Comparison of ENCODE assay signal across 9 mouse cellular contexts in the genomic region with DNA sequence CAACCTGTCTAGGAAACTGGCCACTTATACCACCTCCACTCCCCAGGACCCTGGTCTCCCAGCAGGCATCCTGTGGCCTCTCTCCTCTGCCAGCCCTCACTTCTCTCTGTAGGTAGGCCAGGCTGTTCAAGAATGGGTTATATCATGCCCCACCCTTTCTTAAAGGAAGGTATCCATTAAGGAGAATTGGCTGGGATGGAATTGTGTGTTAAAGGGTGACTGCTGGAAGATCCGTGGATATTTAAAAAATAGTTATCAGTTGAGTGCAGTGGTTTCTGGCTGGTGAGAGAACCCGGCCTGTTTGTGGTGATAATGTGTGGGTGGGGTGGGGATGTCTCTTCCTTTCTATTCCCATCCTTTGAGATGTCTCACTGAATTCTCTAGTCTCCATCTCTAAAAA. TPM values are rescaled to one million over a fixed set of nuclear protein-coding genes. Genes with fewer than 3 reads are reported as not detected.
DNase-seq lines count a peak whose midpoint lies in the region; ATAC-seq lines count a peak whose summit lies in the region.
"Had no signal": no experiment of that assay in that cellular context is flagged by ENCODE, and none has a peak within 500 bp of the region (broad histone marks: within the 10 kb centered on the region; RNA-seq: fewer than 3 reads in every experiment).

No protein-coding gene starts in this region.

- H3K4me3 ChIP-seq in forebrain, embryonic 15.5 days = peak overlapping the region; percentile 90; the same call in 1 of the 2 replicates
- H3K4me3 ChIP-seq in forebrain, embryonic 11.5 days (ENCODE audit: low read depth, low read length) = no peak overlapping the region
- H3K4me3 ChIP-seq in midbrain, embryonic 13.5 days (replicated peaks) = no peak overlapping the region
- no peak overlapping the region for H3K4me3 ChIP-seq in midbrain, embryonic 11.5 days (ENCODE audit: low read depth, low read length)
- peak overlapping the region; percentile 78; the same call in 1 of the 2 replicates for H3K4me3 ChIP-seq in intestine, embryonic 16.5 days (ENCODE audit: low read length)
- 0 out of 2 replicates have a peak overlapping the region, but pooled peaks have one; percentile 64 for H3K4me3 ChIP-seq in stomach, embryonic 14.5 days (ENCODE audit: low read depth, low read length)

- no peaks in the 10 kb centered on the region for H3K27me3 ChIP-seq in forebrain, embryonic 15.5 days
- no peaks in the 10 kb centered on the region for H3K27me3 ChIP-seq in forebrain, embryonic 11.5 days (ENCODE audit: control insufficient read depth, insufficient read depth, low read length)
- H3K27me3 ChIP-seq in midbrain, embryonic 13.5 days = no peaks in the 10 kb centered on the region
- H3K27me3 ChIP-seq in midbrain, embryonic 11.5 days (ENCODE audit: control insufficient read depth, insufficient read depth, low read length) = no peaks in the 10 kb centered on the region
- H3K27me3 ChIP-seq in intestine, embryonic 16.5 days (replicated peaks; ENCODE audit: control insufficient read depth, insufficient read depth, low read length) = no peaks in the 10 kb centered on the region
- no peaks in the 10 kb centered on the region for H3K27me3 ChIP-seq in stomach, embryonic 14.5 days (ENCODE audit: control insufficient read depth, insufficient read depth, low read length)

- H3K4me1 ChIP-seq in forebrain, embryonic 15.5 days = peaks cover 30% of the 10 kb centered on the region
- no peaks in the 10 kb centered on the region for H3K4me1 ChIP-seq in forebrain, embryonic 11.5 days (replicated peaks; ENCODE audit: control insufficient read depth, insufficient read depth, low read length)
- H3K4me1 ChIP-seq in midbrain, embryonic 13.5 days (replicated peaks) = peaks cover 29% of the 10 kb centered on the region
- H3K4me1 ChIP-seq in midbrain, embryonic 11.5 days (ENCODE audit: control insufficient read depth, insufficient read depth, low read length) = peaks cover 15% of the 10 kb centered on the region
- peaks cover 24% of the 10 kb centered on the region for H3K4me1 ChIP-seq in intestine, embryonic 16.5 days (ENCODE audit: control insufficient read depth, insufficient read depth, low read length)
- peaks cover 21% of the 10 kb centered on the region for H3K4me1 ChIP-seq in stomach, embryonic 14.5 days (ENCODE audit: control insufficient read depth, insufficient read depth, low read length)

- no peaks in the 10 kb centered on the region for H3K9me3 ChIP-seq in forebrain, embryonic 15.5 days
- H3K9me3 ChIP-seq in forebrain, embryonic 11.5 days (ENCODE audit: control insufficient read depth, low read length) = no peaks in the 10 kb centered on the region
- no peaks in the 10 kb centered on the region for H3K9me3 ChIP-seq in midbrain, embryonic 13.5 days
- no peaks in the 10 kb centered on the region for H3K9me3 ChIP-seq in midbrain, embryonic 11.5 days (ENCODE audit: control insufficient read depth, low read length)
- no peaks in the 10 kb centered on the region for H3K9me3 ChIP-seq in intestine, embryonic 16.5 days (ENCODE audit: control insufficient read depth, low read length)
- no peaks in the 10 kb centered on the region for H3K9me3 ChIP-seq in stomach, embryonic 14.5 days (ENCODE audit: control insufficient read depth, low read depth, low read length)

- WGBS in forebrain, embryonic 15.5 days = 68% methylated on average over 2 of the region's 2 CpGs
- 65% methylated on average over 2 of the region's 2 CpGs for WGBS in forebrain, embryonic 11.5 days
- 78% methylated on average over 2 of the region's 2 CpGs for WGBS in midbrain, embryonic 13.5 days
- WGBS in midbrain, embryonic 11.5 days = 69% methylated on average over 2 of the region's 2 CpGs
- WGBS in intestine, embryonic 16.5 days = 56% methylated on average over 2 of the region's 2 CpGs
- WGBS in stomach, embryonic 14.5 days = 68% methylated on average over 2 of the region's 2 CpGs

- H3K27ac ChIP-seq in forebrain, embryonic 15.5 days (replicated peaks) = no peak overlapping the region
- no peak overlapping the region for H3K27ac ChIP-seq in forebrain, embryonic 11.5 days (ENCODE audit: low read depth, low read length)
- H3K27ac ChIP-seq in midbrain, embryonic 13.5 days = no peak overlapping the region
- H3K27ac ChIP-seq in midbrain, embryonic 11.5 days (ENCODE audit: low read depth, low read length) = no peak overlapping the region
- H3K27ac ChIP-seq in intestine, embryonic 16.5 days (ENCODE audit: low read length) = peak overlapping the region; percentile 94; the same call in 1 of the 2 replicates
- peak overlapping the region; percentile 73; the same call in 1 of the 2 replicates for H3K27ac ChIP-seq in stomach, embryonic 14.5 days (ENCODE audit: low read length)

- H3K9ac ChIP-seq in forebrain, embryonic 15.5 days (replicated peaks) = no peak overlapping the region
- H3K9ac ChIP-seq in forebrain, embryonic 11.5 days (ENCODE audit: low read length) = no peak overlapping the region
- no peak overlapping the region for H3K9ac ChIP-seq in midbrain, embryonic 13.5 days (replicated peaks)
- no peak overlapping the region for H3K9ac ChIP-seq in midbrain, embryonic 11.5 days (ENCODE audit: low read length)
- no peak overlapping the region for H3K9ac ChIP-seq in intestine, embryonic 16.5 days (ENCODE audit: low read depth, low read length)
- H3K9ac ChIP-seq in stomach, embryonic 14.5 days (replicated peaks; ENCODE audit: low read depth, low read length) = no peak overlapping the region

- no peak overlapping the region for H3K4me2 ChIP-seq in forebrain, embryonic 15.5 days (replicated peaks)
- no peak overlapping the region for H3K4me2 ChIP-seq in forebrain, embryonic 11.5 days (ENCODE audit: low read depth, low read length, severe bottlenecking)
- H3K4me2 ChIP-seq in midbrain, embryonic 13.5 days (replicated peaks) = 0 out of 2 replicates have a peak overlapping the region, but pooled peaks have one; percentile 66
- H3K4me2 ChIP-seq in midbrain, embryonic 11.5 days = no peak overlapping the region
- H3K4me2 ChIP-seq in intestine, embryonic 16.5 days (ENCODE audit: low read depth, low read length) = peak overlapping the region; percentile 76; the same call in 1 of the 2 replicates
- H3K4me2 ChIP-seq in stomach, embryonic 14.5 days (replicated peaks; ENCODE audit: low read depth, low read length) = peak overlapping the region; percentile 54; the same call in 1 of the 2 replicates

- ATAC-seq in forebrain, embryonic 15.5 days (replicated peaks) = no peak
- ATAC-seq in forebrain, embryonic 11.5 days (replicated peaks; ENCODE audit: low FRiP score) = no peak
- ATAC-seq in midbrain, embryonic 13.5 days = no peak
- ATAC-seq in midbrain, embryonic 11.5 days (ENCODE audit: low FRiP score) = no peak
- no peak for ATAC-seq in intestine, embryonic 16.5 days
- no peak for ATAC-seq in stomach, embryonic 14.5 days (ENCODE audit: insufficient number of reproducible peaks, insufficient read depth, low FRiP score, low read depth)

- H3K36me3 ChIP-seq in forebrain, embryonic 15.5 days = peaks cover 5% of the 10 kb centered on the region; the same call in 1 of the 2 replicates
- no peaks in the 10 kb centered on the region for H3K36me3 ChIP-seq in forebrain, embryonic 11.5 days (ENCODE audit: control insufficient read depth, insufficient read depth, low read length)
- H3K36me3 ChIP-seq in midbrain, embryonic 13.5 days = peaks cover 7% of the 10 kb centered on the region
- H3K36me3 ChIP-seq in midbrain, embryonic 11.5 days (ENCODE audit: control insufficient read depth, insufficient read depth, low read length) = no peaks in the 10 kb centered on the region; the same call in 1 of the 2 replicates
- H3K36me3 ChIP-seq in intestine, embryonic 16.5 days (ENCODE audit: control insufficient read depth, insufficient read depth, low read length) = 0 out of 2 replicates have a peak, but pooled peaks cover 3% of the 10 kb centered on the region
- H3K36me3 ChIP-seq in stomach, embryonic 14.5 days (ENCODE audit: control insufficient read depth, insufficient read depth, low read length) = peaks cover 5% of the 10 kb centered on the region

- DNase-seq in forebrain, embryonic 11.5 days (ENCODE audit: low spot score) = no peak
- no peak for DNase-seq in midbrain, embryonic 11.5 days (ENCODE audit: low spot score, missing footprints)
- no peak for DNase-seq in urinary bladder, postnatal 25 days (ENCODE audit: low spot score)
- no peak for DNase-seq in layer of hippocampus, adult 8-10 months (ENCODE audit: low spot score in 2 of 2)
- DNase-seq: adrenal gland, postnatal 14 days had no signal

RNA-seq across cellular contexts. Expression of gene Gtpbp2, which starts 1.6 kb away (rescaled TPM):
- 41.4 and 45.4 TPM in 2 replicates for polyA plus RNA-seq in forebrain, embryonic 15.5 days (2015; fragmentation: Nextera tagmentation; extraction: Ambion mirVana)
- polyA plus RNA-seq in forebrain, embryonic 11.5 days (2014; fragmentation: Nextera tagmentation; extraction: Ambion mirVana) = 28.7 and 32.6 TPM in 2 replicates
- 38.7 and 40.8 TPM in 2 replicates for polyA plus RNA-seq in midbrain, embryonic 13.5 days (2015; fragmentation: Nextera tagmentation; extraction: Ambion mirVana)
- 16.8 and 19.2 TPM in 2 replicates for polyA plus RNA-seq in midbrain, embryonic 11.5 days (2014; fragmentation: Nextera tagmentation; extraction: Ambion mirVana)
- polyA plus RNA-seq in intestine, embryonic 16.5 days (2015; fragmentation: Nextera tagmentation; extraction: Ambion mirVana) = 25.3 and 29.2 TPM in 2 replicates
- 33.0 and 36.3 TPM in 2 replicates for polyA plus RNA-seq in stomach, embryonic 14.5 days (2014; fragmentation: Nextera tagmentation; extraction: Ambion mirVana)
- total RNA-seq in layer of hippocampus, adult 8-10 months (2022) = 100 to 1,000 TPM; 114 to 165 (median 136) TPM

RNA-seq across cellular contexts. Expression of gene Mad2l1bp, which starts 5.9 kb away (rescaled TPM):
- 27.0 and 28.9 TPM in 2 replicates for polyA plus RNA-seq in forebrain, embryonic 15.5 days (2015; fragmentation: Nextera tagmentation; extraction: Ambion mirVana)
- 33.7 and 35.4 TPM in 2 replicates for polyA plus RNA-seq in forebrain, embryonic 11.5 days (2014; fragmentation: Nextera tagmentation; extraction: Ambion mirVana)
- polyA plus RNA-seq in midbrain, embryonic 13.5 days (2015; fragmentation: Nextera tagmentation; extraction: Ambion mirVana) = 24.3 and 29.6 TPM in 2 replicates
- polyA plus RNA-seq in midbrain, embryonic 11.5 days (2014; fragmentation: Nextera tagmentation; extraction: Ambion mirVana) = 32.8 and 33.3 TPM in 2 replicates
- 35.4 and 37.1 TPM in 2 replicates for polyA plus RNA-seq in intestine, embryonic 16.5 days (2015; fragmentation: Nextera tagmentation; extraction: Ambion mirVana)
- 32.2 and 35.3 TPM in 2 replicates for polyA plus RNA-seq in stomach, embryonic 14.5 days (2014; fragmentation: Nextera tagmentation; extraction: Ambion mirVana)
- 10 to 100 TPM in 3 of 4 experiments, 1 to 10 TPM in 1; 10.0 to 12.4 (median 10.3) TPM for total RNA-seq in layer of hippocampus, adult 8-10 months (2022)

RNA-seq across cellular contexts. Expression of gene Rsph9, which starts 15.2 kb away (rescaled TPM):
- polyA plus RNA-seq in forebrain, embryonic 15.5 days (2015; fragmentation: Nextera tagmentation; extraction: Ambion mirVana) = 37.2 and 45.7 TPM in 2 replicates
- polyA plus RNA-seq in forebrain, embryonic 11.5 days (2014; fragmentation: Nextera tagmentation; extraction: Ambion mirVana) = 14.1 and 15.6 TPM in 2 replicates
- polyA plus RNA-seq in midbrain, embryonic 13.5 days (2015; fragmentation: Nextera tagmentation; extraction: Ambion mirVana) = 25.5 and 26.9 TPM in 2 replicates
- polyA plus RNA-seq in midbrain, embryonic 11.5 days (2014; fragmentation: Nextera tagmentation; extraction: Ambion mirVana) = 17.5 and 18.5 TPM in 2 replicates
- polyA plus RNA-seq in intestine, embryonic 16.5 days (2015; fragmentation: Nextera tagmentation; extraction: Ambion mirVana) = 6.4 and 8.8 TPM in 2 replicates
- 13.1 and 15.8 TPM in 2 replicates for polyA plus RNA-seq in stomach, embryonic 14.5 days (2014; fragmentation: Nextera tagmentation; extraction: Ambion mirVana)
- total RNA-seq in layer of hippocampus, adult 8-10 months (2022) = 10 to 100 TPM; 24.8 to 32.8 (median 28.2) TPM

RNA-seq across cellular contexts. Expression of gene Polh, which starts 43.2 kb away (rescaled TPM):
- polyA plus RNA-seq in forebrain, embryonic 15.5 days (2015; fragmentation: Nextera tagmentation; extraction: Ambion mirVana) = 8.5 and 9.9 TPM in 2 replicates
- 14.0 and 14.3 TPM in 2 replicates for polyA plus RNA-seq in forebrain, embryonic 11.5 days (2014; fragmentation: Nextera tagmentation; extraction: Ambion mirVana)
- 9.4 and 10.1 TPM in 2 replicates for polyA plus RNA-seq in midbrain, embryonic 13.5 days (2015; fragmentation: Nextera tagmentation; extraction: Ambion mirVana)
- polyA plus RNA-seq in midbrain, embryonic 11.5 days (2014; fragmentation: Nextera tagmentation; extraction: Ambion mirVana) = 10.1 and 10.8 TPM in 2 replicates
- 9.9 and 11.1 TPM in 2 replicates for polyA plus RNA-seq in intestine, embryonic 16.5 days (2015; fragmentation: Nextera tagmentation; extraction: Ambion mirVana)
- 14.3 and 14.7 TPM in 2 replicates for polyA plus RNA-seq in stomach, embryonic 14.5 days (2014; fragmentation: Nextera tagmentation; extraction: Ambion mirVana)
- total RNA-seq in layer of hippocampus, adult 8-10 months (2022) = 1 to 10 TPM; 6.6 to 7.7 (median 6.9) TPM

RNA-seq across cellular contexts. Expression of gene Xpo5, which starts 43.3 kb away (rescaled TPM):
- 42.4 and 42.7 TPM in 2 replicates for polyA plus RNA-seq in forebrain, embryonic 15.5 days (2015; fragmentation: Nextera tagmentation; extraction: Ambion mirVana)
- polyA plus RNA-seq in forebrain, embryonic 11.5 days (2014; fragmentation: Nextera tagmentation; extraction: Ambion mirVana) = 76.7 and 79.7 TPM in 2 replicates
- polyA plus RNA-seq in midbrain, embryonic 13.5 days (2015; fragmentation: Nextera tagmentation; extraction: Ambion mirVana) = 46.4 and 46.8 TPM in 2 replicates
- 73.3 and 75.8 TPM in 2 replicates for polyA plus RNA-seq in midbrain, embryonic 11.5 days (2014; fragmentation: Nextera tagmentation; extraction: Ambion mirVana)
- 24.8 and 26.7 TPM in 2 replicates for polyA plus RNA-seq in intestine, embryonic 16.5 days (2015; fragmentation: Nextera tagmentation; extraction: Ambion mirVana)
- polyA plus RNA-seq in stomach, embryonic 14.5 days (2014; fragmentation: Nextera tagmentation; extraction: Ambion mirVana) = 47.9 and 48.4 TPM in 2 replicates
- 10 to 100 TPM; 39.5 to 54.2 (median 46.8) TPM for total RNA-seq in layer of hippocampus, adult 8-10 months (2022)

Comparison
In these comparisons a context has a peak if more than half of its experiments do, and no peak if none do; other contexts are left out.
1. H3K4me2 ChIP-seq: peak in midbrain, embryonic 13.5 days (single experiment), intestine, embryonic 16.5 days (single experiment) and stomach, embryonic 14.5 days (single experiment); none in forebrain, embryonic 15.5 days (single experiment), forebrain, embryonic 11.5 days (single experiment) and midbrain, embryonic 11.5 days (single experiment).
2. H3K4me3 ChIP-seq: peak in forebrain, embryonic 15.5 days (single experiment), intestine, embryonic 16.5 days (single experiment) and stomach, embryonic 14.5 days (single experiment); none in forebrain, embryonic 11.5 days (single experiment), midbrain, embryonic 13.5 days (single experiment) and midbrain, embryonic 11.5 days (single experiment).
3. H3K27ac ChIP-seq: peak in intestine, embryonic 16.5 days (single experiment) and stomach, embryonic 14.5 days (single experiment); none in forebrain, embryonic 15.5 days (single experiment), forebrain, embryonic 11.5 days (single experiment), midbrain, embryonic 13.5 days (single experiment) and midbrain, embryonic 11.5 days (single experiment).